Mouse (Mus musculus): Measurements from ENCODE around the gene Mob1a. TPM values are rescaled to one million over a fixed set of nuclear protein-coding genes. Genes with fewer than 3 reads are reported as not detected.

Mob1a gene
- total RNA-seq, 2 experiments from 2014 or later = 16.2 to 22.2 TPM

GRCm38 (mm10) chr6:83371350-83371749 is 45.5 kb downstream of the Mob1a start:
- TF ChIP-seq CTCF (conservative IDR thresholded peaks at IDR 0.05) = no peak
- Histone ChIP-seq H3K27ac (no peak overlapping the region), H3K4me3 (no peak overlapping the region)
- no peak for DNase-seq (ENCODE audit: low spot score in 2 of 2)

DNA sequence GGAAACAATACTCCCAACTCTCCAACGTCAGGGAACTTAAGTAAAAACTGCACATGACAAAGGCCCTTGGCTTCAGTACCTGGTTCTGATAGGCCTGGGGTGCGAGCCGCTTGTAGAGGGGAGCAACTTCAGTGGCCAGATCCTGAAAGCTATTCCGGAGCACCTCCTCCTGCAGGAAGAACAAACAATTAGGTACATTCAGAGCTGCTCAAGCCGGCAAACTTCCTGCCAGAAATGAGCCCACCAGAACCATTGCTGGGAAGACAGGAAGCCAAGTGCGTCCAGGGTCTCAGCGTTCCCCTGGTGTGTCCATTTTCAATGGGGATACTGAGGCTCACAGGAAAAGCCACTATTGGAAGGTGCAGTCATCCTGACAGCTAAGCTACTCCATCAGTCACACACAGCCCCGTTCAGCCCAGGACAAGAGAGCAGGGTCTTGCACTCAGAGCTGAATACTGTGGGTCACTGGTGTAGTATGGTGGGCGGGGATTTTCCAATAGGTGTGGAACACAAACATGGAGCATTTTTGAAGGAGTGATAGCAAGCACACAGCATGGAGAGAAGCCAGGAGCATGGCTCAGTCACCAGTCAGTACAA is 48.0 kb downstream of the Mob1a start:
- no peak overlapping the region for H3K4me3 ChIP-seq
- no peak overlapping the region for H3K27ac ChIP-seq
- no peak for DNase-seq (ENCODE audit: low spot score in 2 of 2)
- TF ChIP-seq CTCF (conservative IDR thresholded peaks at IDR 0.05) = no peak

DNA sequence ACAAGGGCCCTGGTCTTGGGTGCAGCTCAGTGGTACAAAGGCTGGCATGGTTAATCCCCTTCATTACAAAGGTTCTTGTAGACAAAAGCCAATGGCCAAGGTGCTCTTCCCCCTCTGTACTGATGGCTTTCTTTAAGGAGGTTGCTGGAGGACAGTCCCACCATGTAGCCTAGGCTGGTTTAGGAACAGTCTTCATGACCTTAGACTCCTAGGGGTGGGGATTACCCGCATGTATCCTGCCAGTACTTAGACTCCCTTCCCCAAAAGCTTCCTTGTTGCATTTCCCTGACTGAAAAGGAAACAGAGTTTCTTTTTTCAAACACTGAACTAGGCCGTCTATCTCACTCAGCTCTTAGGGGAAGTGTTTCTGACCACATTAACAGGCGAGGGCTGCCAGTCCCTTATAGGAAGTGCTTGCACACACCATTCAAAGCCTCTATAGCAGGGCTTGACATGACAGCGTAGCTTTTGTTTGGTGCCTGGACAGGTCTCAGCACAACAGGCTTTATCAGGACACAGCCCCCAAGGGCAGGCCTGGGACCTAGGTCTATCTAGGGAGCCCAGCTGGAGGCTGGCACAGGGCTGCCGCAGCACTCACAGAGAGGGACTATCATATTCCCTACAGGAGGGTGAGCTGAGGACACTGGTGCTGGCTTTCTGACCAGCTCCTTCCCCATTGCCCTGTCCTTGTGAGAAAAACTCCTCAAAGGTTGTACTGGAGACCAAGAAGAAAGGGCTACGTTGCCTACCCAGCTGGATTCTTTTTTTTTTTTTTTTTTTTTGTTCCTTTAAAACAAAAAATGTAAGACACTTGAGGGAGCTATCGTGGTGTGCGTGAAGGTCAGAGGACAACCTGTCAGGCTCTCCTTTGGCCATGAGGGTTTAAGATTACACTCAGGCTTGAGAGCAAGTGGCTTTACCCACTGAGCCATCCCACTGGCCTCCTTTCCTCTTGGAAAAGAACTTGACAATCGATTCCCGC is 56.0 kb downstream of the Mob1a start:
- Histone ChIP-seq H3K27ac (no peak overlapping the region), H3K4me3 (no peak overlapping the region)
- DNase-seq (ENCODE audit: low spot score in 2 of 2) = no peak
- TF ChIP-seq CTCF (conservative IDR thresholded peaks at IDR 0.05) = no peak

DNA sequence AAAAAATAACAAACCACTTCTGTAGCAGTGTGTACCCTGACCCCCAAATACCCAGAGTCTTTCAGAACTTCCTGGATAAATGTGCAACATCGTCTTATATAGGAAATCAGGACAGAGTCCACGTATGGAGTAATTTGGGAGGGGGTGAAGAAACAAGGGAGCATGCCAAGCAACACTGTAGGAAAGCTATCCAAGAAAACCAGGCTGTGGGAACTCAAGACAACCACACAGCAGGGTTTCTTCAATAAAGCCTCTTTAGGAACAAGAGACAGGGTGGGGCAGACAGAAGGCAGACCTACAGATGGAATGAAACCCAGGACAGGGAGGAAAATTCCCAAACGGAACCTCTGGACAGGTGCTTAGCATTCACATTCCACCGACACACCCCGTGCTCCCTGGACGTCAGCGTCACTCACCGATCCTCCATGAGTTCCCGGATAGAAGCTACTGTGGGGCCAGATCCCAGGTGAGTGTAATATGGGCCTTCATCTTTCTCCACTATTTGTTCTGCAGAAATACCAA is 59.8 kb downstream of the Mob1a start:
- Histone ChIP-seq H3K4me3 (no peak overlapping the region), H3K27ac (no peak overlapping the region)
- no peak for TF ChIP-seq CTCF (conservative IDR thresholded peaks at IDR 0.05)
- no peak for DNase-seq (ENCODE audit: low spot score in 2 of 2)

DNA sequence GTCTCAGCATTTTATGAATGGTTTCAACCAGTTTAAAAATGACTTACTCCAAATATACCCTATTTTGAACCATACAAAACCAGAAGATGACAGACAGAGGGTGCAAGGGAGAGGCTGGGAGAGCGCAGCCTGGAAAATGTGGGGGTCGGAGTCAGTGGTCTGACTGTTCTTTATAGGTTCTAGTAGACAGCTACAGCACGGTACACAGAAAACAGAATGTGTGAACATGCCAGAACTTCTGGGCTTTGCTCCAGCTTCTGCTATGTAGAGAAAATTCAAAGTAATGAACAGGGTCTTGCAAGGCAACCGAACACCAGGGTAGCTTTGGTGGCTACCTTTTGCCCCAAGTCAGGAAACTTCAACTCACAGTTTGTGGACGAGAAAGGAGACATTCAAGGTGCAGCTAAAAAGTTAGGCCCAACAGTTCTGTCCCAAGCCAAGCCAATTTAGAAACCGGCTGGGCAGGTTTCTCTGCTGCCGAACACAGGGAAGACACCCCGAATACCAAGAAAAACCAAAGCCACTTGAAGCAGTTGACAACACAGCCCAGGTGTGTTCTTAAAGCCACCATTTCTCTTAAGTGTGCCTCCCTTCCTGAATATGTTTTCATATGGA is 66.5 kb downstream of the Mob1a start:
- Histone ChIP-seq H3K27ac (peak overlapping the region; percentile 53; the same call in 1 of the 2 replicates), H3K4me3 (no peak overlapping the region)
- DNase-seq (ENCODE audit: low spot score in 2 of 2) = peak in 1 of 2 experiments; percentile 39
- no peak for TF ChIP-seq CTCF (conservative IDR thresholded peaks at IDR 0.05)

Other genes starting within 250 kb of the Mob1a start
- gene Pcgf1, start 248.1 kb upstream of the Mob1a start, total RNA-seq (2021) = 10 to 100 TPM; 36.3 to 37.5 TPM
- gene Lbx2, start 239.6 kb upstream of the Mob1a start, total RNA-seq (2021) = under 1 TPM in 1 of 2 experiments, not detected in 1; 0.86 TPM
- gene Ccdc142, start 224.4 kb upstream of the Mob1a start, total RNA-seq (2021) = 1 to 10 TPM; 7.7 to 9.1 TPM
- 1 to 10 TPM; 8.5 to 9.5 TPM for gene Gm42688, start 224.4 kb upstream of the Mob1a start, total RNA-seq (2021)
- gene Mrpl53, start 217.0 kb upstream of the Mob1a start, total RNA-seq (2021) = 10 to 100 TPM; 64.9 to 67.4 TPM
- 10 to 100 TPM; 24.0 to 26.4 TPM for gene Mogs, start 210.5 kb upstream of the Mob1a start, total RNA-seq (2021)
- gene Wbp1, start 204.5 kb upstream of the Mob1a start, total RNA-seq (2021) = 10 to 100 TPM; 55.9 to 56.1 TPM
- 10 to 100 TPM; 22.3 to 25.4 TPM for gene Ino80b, start 200.6 kb upstream of the Mob1a start, total RNA-seq (2021)
- gene Rtkn, start 190.6 kb upstream of the Mob1a start, total RNA-seq (2021) = 10 to 100 TPM; 80.0 to 84.0 TPM
- gene Wdr54, start 169.6 kb upstream of the Mob1a start, total RNA-seq (2021) = 10 to 100 TPM; 25.0 to 32.0 TPM
- 10 to 100 TPM; 21.8 to 21.9 TPM for gene 1700003E16Rik, start 169.6 kb upstream of the Mob1a start, total RNA-seq (2021)
- 100 to 1,000 TPM; 400 to 422 TPM for gene Dctn1, start 160.1 kb upstream of the Mob1a start, total RNA-seq (2021)
- gene Slc4a5, start 106.2 kb upstream of the Mob1a start, total RNA-seq (2021) = under 1 TPM; 0.44 to 0.98 TPM
- gene Mthfd2, start 108 bp upstream of the Mob1a start, total RNA-seq (2021) = 1 to 10 TPM; 5.8 to 7.1 TPM
- gene Bola3, start 23.1 kb downstream of the Mob1a start, total RNA-seq (2021) = 10 to 100 TPM; 46.0 to 49.4 TPM
- gene Tet3, start 133.1 kb downstream of the Mob1a start, total RNA-seq (2021) = 10 to 100 TPM; 61.0 to 65.9 TPM
- 10 to 100 TPM; 36.8 to 38.6 TPM for gene Dguok, start 181.0 kb downstream of the Mob1a start, total RNA-seq (2021)
- not detected for gene Actg2, start 210.2 kb downstream of the Mob1a start, total RNA-seq (2021)
- 10 to 100 TPM; 33.0 to 35.5 TPM for gene Stambp, start 246.7 kb downstream of the Mob1a start, total RNA-seq (2021)

All from layer of hippocampus, adult 2 months (tissue).